Mouse (Mus musculus): ENCODE results near the gene Zdhhc17. TPM values are rescaled to one million over a fixed set of nuclear protein-coding genes. Genes with fewer than 3 reads are reported as not detected.
A peak's percentile ranks its signal among the peaks of the same experiment; 100 is the strongest.

Zdhhc17 gene
- polyA plus RNA-seq, 1 experiment from 2014 or later = 26.4 TPM

DNA sequence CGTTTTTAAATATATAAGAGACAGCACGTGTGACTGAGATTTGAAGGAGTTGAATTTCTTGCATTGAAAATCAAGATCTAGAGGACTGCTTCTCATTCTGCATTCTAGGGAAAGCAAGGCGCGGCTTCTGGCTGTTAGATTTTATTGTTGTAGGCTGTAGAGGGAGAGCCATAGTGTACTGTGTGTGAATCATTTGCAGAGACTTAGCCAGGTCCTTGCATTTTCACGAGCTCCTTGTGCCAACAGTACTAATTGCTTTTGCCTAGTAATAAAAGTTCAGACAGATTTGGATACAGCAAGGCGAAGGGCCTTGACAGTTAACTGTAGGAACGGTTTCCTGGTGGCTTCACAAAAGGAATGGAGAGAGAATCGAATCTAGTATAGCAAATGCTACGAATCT is 87.3 kb downstream of the Zdhhc17 start:
- Histone ChIP-seq H3K9me3 (replicated peaks) (no peaks in the 10 kb centered on the region), H3K36me3 (peaks cover 7% of the 10 kb centered on the region), H3K27ac (no peak overlapping the region), H3K27me3 (ENCODE audit: low read depth, poor library complexity, severe bottlenecking) (no peaks in the 10 kb centered on the region), H3K4me1 (peaks cover 44% of the 10 kb centered on the region), H3K4me3 (peak overlapping the region; percentile 84; the same call in 1 of the 2 replicates)
- DNase-seq (ENCODE audit: low spot score) = no peak
- 69% methylated on average over 9 of the region's 9 CpGs for WGBS

GRCm38 (mm10) chr10:110921890-110922289 is 88.0 kb downstream of the Zdhhc17 start:
- Histone ChIP-seq H3K27me3 (ENCODE audit: low read depth, poor library complexity, severe bottlenecking) (no peaks in the 10 kb centered on the region), H3K9me3 (replicated peaks) (no peaks in the 10 kb centered on the region), H3K27ac (no peak overlapping the region), H3K4me3 (peak overlapping the region; percentile 84), H3K36me3 (peaks cover 7% of the 10 kb centered on the region), H3K4me1 (peaks cover 41% of the 10 kb centered on the region)
- 52% methylated on average over 3 of the region's 3 CpGs for WGBS
- DNase-seq (ENCODE audit: low spot score) = no peak

GRCm38 (mm10) chr10:110920368-110920950 is 89.5 kb downstream of the Zdhhc17 start:
- peak overlapping the region; percentile 92 for H3K27ac ChIP-seq
- WGBS = under 1% methylated on average over 15 of the region's 15 CpGs
- no peak for DNase-seq (ENCODE audit: low spot score)
- H3K4me1 ChIP-seq = peaks cover 37% of the 10 kb centered on the region
- no peaks in the 10 kb centered on the region for H3K9me3 ChIP-seq (replicated peaks)
- H3K36me3 ChIP-seq = peaks cover 7% of the 10 kb centered on the region
- H3K4me3 ChIP-seq = peak overlapping the region; percentile 84
- no peaks in the 10 kb centered on the region for H3K27me3 ChIP-seq (ENCODE audit: low read depth, poor library complexity, severe bottlenecking)

GRCm38 (mm10) chr10:110919531-110920343 is 90.2 kb downstream of the Zdhhc17 start, which contains the start of gene Csrp2:
TSS of gene Csrp2 (plus strand) at chr10:110919789.
- H3K27me3 ChIP-seq (ENCODE audit: low read depth, poor library complexity, severe bottlenecking) = no peaks in the 10 kb centered on the region
- WGBS = under 1% methylated on average over 67 of the region's 67 CpGs
- peaks cover 37% of the 10 kb centered on the region for H3K4me1 ChIP-seq
- no peaks in the 10 kb centered on the region for H3K9me3 ChIP-seq (replicated peaks)
- peak; percentile 95 for DNase-seq (ENCODE audit: low spot score)
- H3K36me3 ChIP-seq = peaks cover 4% of the 10 kb centered on the region
- peak within 1 kb of the TSS; percentile 92 for H3K27ac ChIP-seq
- H3K4me3 ChIP-seq = peak within 1 kb of the TSS; percentile 84

GRCm38 (mm10) chr10:110918414-110919391 is 91.2 kb downstream of the Zdhhc17 start:
- Histone ChIP-seq H3K27ac (peak overlapping the region; percentile 92), H3K4me3 (peak overlapping the region; percentile 84), H3K9me3 (replicated peaks) (no peaks in the 10 kb centered on the region), H3K27me3 (ENCODE audit: low read depth, poor library complexity, severe bottlenecking) (no peaks in the 10 kb centered on the region), H3K4me1 (peaks cover 37% of the 10 kb centered on the region), H3K36me3 (no peaks in the 10 kb centered on the region)
- DNase-seq (ENCODE audit: low spot score) = peak; percentile 61
- 16% methylated on average over 26 of the region's 26 CpGs for WGBS

- no peaks in the 10 kb centered on the region for H3K36me3 ChIP-seq
- no peak for DNase-seq (ENCODE audit: low spot score)
- no peak overlapping the region for H3K27ac ChIP-seq
- peaks cover 34% of the 10 kb centered on the region for H3K4me1 ChIP-seq
- H3K27me3 ChIP-seq (ENCODE audit: low read depth, poor library complexity, severe bottlenecking) = no peaks in the 10 kb centered on the region
- 94% methylated on average over 6 of the region's 6 CpGs for WGBS
- no peak overlapping the region for H3K4me3 ChIP-seq
- H3K9me3 ChIP-seq (replicated peaks) = no peaks in the 10 kb centered on the region
Measured at GRCm38 (mm10) chr10:110917521-110917920, 92.4 kb downstream of the Zdhhc17 start.

GRCm38 (mm10) chr10:110916666-110917344 is 93.1 kb downstream of the Zdhhc17 start:
- no peak for DNase-seq (ENCODE audit: low spot score)
- WGBS = 72% methylated on average over 11 of the region's 11 CpGs
- Histone ChIP-seq H3K36me3 (no peaks in the 10 kb centered on the region), H3K4me1 (peaks cover 27% of the 10 kb centered on the region), H3K27me3 (ENCODE audit: low read depth, poor library complexity, severe bottlenecking) (no peaks in the 10 kb centered on the region), H3K9me3 (replicated peaks) (no peaks in the 10 kb centered on the region), H3K4me3 (no peak overlapping the region), H3K27ac (no peak overlapping the region)

DNA sequence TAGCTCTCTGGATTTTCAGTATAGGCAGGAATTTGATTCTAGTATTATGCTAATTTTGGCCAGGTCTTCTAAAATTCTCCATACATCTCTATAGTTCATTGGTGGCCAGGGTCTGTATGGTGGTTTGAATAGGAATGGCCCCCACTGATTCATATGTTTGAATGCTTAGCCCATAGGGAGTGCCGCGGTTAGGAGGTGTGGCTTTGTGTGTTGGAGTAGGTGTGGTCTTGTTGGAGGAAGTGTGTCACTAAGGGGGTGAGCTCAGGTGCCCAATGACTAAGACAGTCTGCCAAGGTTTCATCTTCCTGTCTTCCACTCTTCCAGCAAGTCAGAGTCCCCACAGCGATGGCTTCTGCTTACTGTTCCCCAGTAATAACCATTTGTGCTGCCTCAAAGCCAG is 106.1 kb downstream of the Zdhhc17 start:
- H3K4me3 ChIP-seq = no peak overlapping the region
- H3K9me3 ChIP-seq (replicated peaks) = no peaks in the 10 kb centered on the region
- 95% methylated on average over 3 of the region's 3 CpGs for WGBS
- H3K27ac ChIP-seq = no peak overlapping the region
- no peaks in the 10 kb centered on the region for H3K36me3 ChIP-seq
- no peak for DNase-seq (ENCODE audit: low spot score)
- H3K27me3 ChIP-seq (ENCODE audit: low read depth, poor library complexity, severe bottlenecking) = no peaks in the 10 kb centered on the region
- H3K4me1 ChIP-seq = no peaks in the 10 kb centered on the region

DNA sequence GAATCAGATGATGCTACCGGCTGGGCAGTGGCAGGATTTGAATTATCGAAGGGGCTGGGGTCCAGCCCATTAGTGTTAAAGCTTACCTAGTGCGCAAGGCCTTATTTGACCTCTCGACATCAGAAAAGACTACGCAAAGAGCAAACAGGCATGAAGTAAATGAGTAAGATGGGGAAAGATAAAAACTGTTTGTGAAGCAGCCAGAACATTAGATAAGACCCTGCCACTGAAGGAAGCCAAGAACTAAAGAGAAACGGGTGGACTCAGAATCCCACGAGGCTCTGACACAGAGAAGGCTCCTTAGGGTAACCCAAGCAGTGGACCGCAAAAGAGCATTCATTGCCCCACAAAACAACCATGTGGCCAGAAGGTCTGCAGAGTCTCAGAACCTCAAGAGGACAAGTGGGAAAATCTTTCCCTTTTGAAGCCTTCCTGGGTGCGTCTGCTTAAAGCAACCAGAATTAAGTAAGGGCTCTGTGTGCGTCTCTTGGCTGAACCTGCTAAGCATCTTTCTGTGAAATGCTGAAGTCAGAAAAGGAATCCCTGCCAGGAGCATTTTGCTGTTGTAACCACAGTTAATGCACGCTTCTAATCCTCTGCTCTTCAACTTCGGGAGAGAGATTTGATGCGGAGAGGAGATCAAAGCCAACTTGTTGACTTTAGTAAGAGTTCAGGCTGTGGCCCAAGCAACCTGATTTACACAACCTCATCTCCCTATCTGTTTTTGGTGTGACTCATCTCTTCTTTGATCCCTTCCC is 110.0 kb downstream of the Zdhhc17 start:
- DNase-seq (ENCODE audit: low spot score) = no peak
- H3K27ac ChIP-seq = no peak overlapping the region
- no peak overlapping the region for H3K4me3 ChIP-seq
- H3K4me1 ChIP-seq = no peaks in the 10 kb centered on the region
- H3K9me3 ChIP-seq (replicated peaks) = no peaks in the 10 kb centered on the region
- no peaks in the 10 kb centered on the region for H3K27me3 ChIP-seq (ENCODE audit: low read depth, poor library complexity, severe bottlenecking)
- H3K36me3 ChIP-seq = no peaks in the 10 kb centered on the region
- 53% methylated on average over 13 of the region's 13 CpGs for WGBS
